Mouse (Mus musculus) neural tube, embryonic 10.5 days (tissue): ENCODE measurements at regions not wholly inside any gene's neighbourhood (a gene's known extent, or its start where the extent isn't known, plus 50 kb on each side); places are given as distances from the start of the nearest gene placed in this dataset.

Experiments used
- DNase-seq: peaks from one replicate; pipeline ENCODE4 v3.0.0-alpha.2; 2017; ENCODE audit warnings: low spot score; ENCODE audit errors: extremely low spot score

- no peak for DNase-seq
Measured at GRCm38 (mm10) chr8:26353476-26353875, 234.1 kb downstream of the Gm45692 start.

GRCm38 (mm10) chr8:26354516-26354915 is 235.2 kb downstream of the Gm45692 start:
- DNase-seq, result peak; percentile 67

- DNase-seq, result no peak
Measured at GRCm38 (mm10) chr8:26356801-26357200, 237.5 kb downstream of the Gm45692 start.

- DNase-seq, result no peak
Measured at GRCm38 (mm10) chr8:26358711-26359136, 239.4 kb downstream of the Gm45692 start.

GRCm38 (mm10) chr8:26362366-26362765 is 243.0 kb downstream of the Gm45692 start:
- no peak for DNase-seq

- DNase-seq, result no peak
Measured at GRCm38 (mm10) chr8:26363616-26364015, 244.3 kb downstream of the Gm45692 start.

- DNase-seq, result no peak
Measured at GRCm38 (mm10) chr8:26364637-26365036, 245.3 kb downstream of the Gm45692 start.

- no peak for DNase-seq
Measured at GRCm38 (mm10) chr8:26380668-26381067, 261.3 kb downstream of the Gm45692 start.

GRCm38 (mm10) chr8:26382426-26382825 is 263.1 kb downstream of the Gm45692 start:
- DNase-seq, result no peak

- DNase-seq, result no peak
Measured at GRCm38 (mm10) chr8:26383886-26384285, 264.6 kb downstream of the Gm45692 start.

- DNase-seq, result peak; percentile 64
Measured at GRCm38 (mm10) chr8:26384305-26384993, 265.1 kb downstream of the Gm45692 start.

- DNase-seq, result no peak
Measured at GRCm38 (mm10) chr8:26384994-26385345, 265.6 kb downstream of the Gm45692 start.

GRCm38 (mm10) chr8:26395061-26395460 is 275.7 kb downstream of the Gm45692 start:
- DNase-seq, result no peak

GRCm38 (mm10) chr8:26420002-26420401 is 300.7 kb downstream of the Gm45692 start:
- peak; percentile 32 for DNase-seq

GRCm38 (mm10) chr8:26420536-26420935 is 301.2 kb downstream of the Gm45692 start:
- peak; percentile 62 for DNase-seq

GRCm38 (mm10) chr8:26427311-26427710 is 308.0 kb downstream of the Gm45692 start:
- no peak for DNase-seq

GRCm38 (mm10) chr8:26429751-26430327 is 310.5 kb downstream of the Gm45692 start:
- DNase-seq, result no peak

- DNase-seq, result no peak
Measured at GRCm38 (mm10) chr8:26432161-26432919, 313.0 kb downstream of the Gm45692 start.

- DNase-seq, result no peak
Measured at GRCm38 (mm10) chr8:26436236-26436635, 316.9 kb downstream of the Gm45692 start.

GRCm38 (mm10) chr8:26437571-26437970 is 318.2 kb downstream of the Gm45692 start:
- DNase-seq, result no peak

- peak; percentile 32 for DNase-seq
Measured at GRCm38 (mm10) chr8:26438246-26438862, 319.0 kb downstream of the Gm45692 start.

- DNase-seq, result peak; percentile 54
Measured at GRCm38 (mm10) chr8:26438877-26439276, 319.5 kb downstream of the Gm45692 start.
